Comparison of ENCODE assay signal across 32 mouse cellular contexts in the genomic region with DNA sequence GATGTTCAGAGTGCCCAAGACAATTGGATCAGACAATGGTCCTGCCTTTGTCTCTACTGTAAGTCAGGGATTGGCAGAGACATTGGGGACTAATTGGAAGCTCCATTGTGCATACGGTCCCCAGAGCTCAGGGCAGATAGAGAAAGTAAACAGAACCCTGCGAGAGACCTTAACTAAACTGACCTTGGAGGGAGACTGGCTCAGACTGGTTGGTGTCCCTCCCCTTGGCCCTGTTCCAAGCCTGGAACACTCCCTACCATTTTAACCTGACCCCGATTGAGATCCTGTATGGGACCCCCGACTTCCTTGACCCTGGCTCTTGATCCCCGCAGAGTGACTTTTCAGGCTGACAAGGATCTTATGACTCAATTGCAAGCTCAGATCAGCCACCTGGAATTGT. TPM values are rescaled to one million over a fixed set of nuclear protein-coding genes. Genes with fewer than 3 reads are reported as not detected.
DNase-seq lines count a peak whose midpoint lies in the region; ATAC-seq and TF ChIP-seq lines count a peak whose summit lies in the region.
"Had no signal": no experiment of that assay in that cellular context is flagged by ENCODE, and none has a peak within 500 bp of the region (broad histone marks: within the 10 kb centered on the region; RNA-seq: fewer than 3 reads in every experiment).

No protein-coding gene starts in this region.

- DNase-seq in heart, postnatal 0 days (ENCODE audit: low spot score): no peak
- no peak for DNase-seq in heart, embryonic 10.5 days (ENCODE audit: low spot score)
- peak; percentile 24 for DNase-seq in liver, postnatal 0 days
- no peak for DNase-seq in hindbrain, embryonic 14.5 days (ENCODE audit: low spot score)
- no peak for DNase-seq in adrenal gland, postnatal 14 days
- DNase-seq in layer of hippocampus, adult 18-20 months (ENCODE audit: low spot score in 2 of 2): no peak
- DNase-seq: adrenal gland, postnatal 25 days; cerebellum, adult 11-12 months; cerebellum, adult 9-11 months; heart, adult 2 months; heart, postnatal 14 days; kidney, adult 11 months; kidney, postnatal 36 days; right cerebral cortex, adult 18-20 months; spleen, adult 18-20 months had no signal

- no peak overlapping the region for H3K4me3 ChIP-seq in heart, postnatal 0 days (ENCODE audit: low read depth, low read length)
- H3K4me3 ChIP-seq in heart, embryonic 10.5 days: no peak overlapping the region
- H3K4me3 ChIP-seq in intestine, embryonic 16.5 days (ENCODE audit: low read length): no peak overlapping the region
- no peak overlapping the region for H3K4me3 ChIP-seq in liver, postnatal 0 days (ENCODE audit: low read depth, low read length)
- H3K4me3 ChIP-seq in hindbrain, embryonic 14.5 days (replicated peaks; ENCODE audit: low read length): no peak overlapping the region
- H3K4me3 ChIP-seq: embryonic facial prominence, embryonic 13.5 days; forebrain, embryonic 10.5 days; forebrain, embryonic 15.5 days; heart, adult 2 months; heart, embryonic 13.5 days; hindbrain, embryonic 10.5 days; lung, embryonic 15.5 days; myocyte; neural tube, embryonic 12.5 days had no signal

- H3K9ac ChIP-seq in heart, postnatal 0 days (replicated peaks; ENCODE audit: low read depth, low read length): no peak overlapping the region
- no peak overlapping the region for H3K9ac ChIP-seq in intestine, embryonic 16.5 days (ENCODE audit: low read depth, low read length)
- H3K9ac ChIP-seq in liver, postnatal 0 days (replicated peaks): no peak overlapping the region
- H3K9ac ChIP-seq in hindbrain, embryonic 14.5 days: no peak overlapping the region
- H3K9ac ChIP-seq: embryonic facial prominence, embryonic 13.5 days; forebrain, embryonic 15.5 days; heart, embryonic 13.5 days; lung, embryonic 15.5 days; neural tube, embryonic 12.5 days had no signal

- TF ChIP-seq CTCF in heart, postnatal 0 days (IDR thresholded peaks at IDR 0.05; ENCODE audit: low read depth): no peak
- TF ChIP-seq CTCF in liver, postnatal 0 days (IDR thresholded peaks at IDR 0.05; ENCODE audit: low read depth): no peak

- H3K36me3 ChIP-seq in heart, postnatal 0 days (replicated peaks; ENCODE audit: control insufficient read depth, insufficient read depth, low read length): no peaks in the 10 kb centered on the region
- H3K36me3 ChIP-seq in heart, embryonic 10.5 days: no peaks in the 10 kb centered on the region
- no peaks in the 10 kb centered on the region for H3K36me3 ChIP-seq in intestine, embryonic 16.5 days (ENCODE audit: control insufficient read depth, insufficient read depth, low read length)
- no peaks in the 10 kb centered on the region for H3K36me3 ChIP-seq in liver, postnatal 0 days (replicated peaks; ENCODE audit: insufficient read depth, low read length)
- no peaks in the 10 kb centered on the region for H3K36me3 ChIP-seq in hindbrain, embryonic 14.5 days (replicated peaks; ENCODE audit: control insufficient read depth, insufficient read depth)
- H3K36me3 ChIP-seq: embryonic facial prominence, embryonic 13.5 days; forebrain, embryonic 10.5 days; forebrain, embryonic 15.5 days; G1E; heart, embryonic 13.5 days; hindbrain, embryonic 10.5 days; lung, embryonic 15.5 days; neural tube, embryonic 12.5 days had no signal

- H3K9me3 ChIP-seq in heart, postnatal 0 days (replicated peaks; ENCODE audit: control insufficient read depth, low read length): no peaks in the 10 kb centered on the region
- H3K9me3 ChIP-seq in heart, embryonic 10.5 days: no peaks in the 10 kb centered on the region
- H3K9me3 ChIP-seq in intestine, embryonic 16.5 days (ENCODE audit: control insufficient read depth, low read length): no peaks in the 10 kb centered on the region
- H3K9me3 ChIP-seq in liver, postnatal 0 days (ENCODE audit: low read length): no peaks in the 10 kb centered on the region
- no peaks in the 10 kb centered on the region for H3K9me3 ChIP-seq in hindbrain, embryonic 14.5 days (ENCODE audit: control insufficient read depth, low read length)
- H3K9me3 ChIP-seq: embryonic facial prominence, embryonic 13.5 days; forebrain, embryonic 10.5 days; forebrain, embryonic 15.5 days; G1E; heart, embryonic 13.5 days; hindbrain, embryonic 10.5 days; lung, embryonic 15.5 days; neural tube, embryonic 12.5 days had no signal

- ATAC-seq in heart, postnatal 0 days (ENCODE audit: insufficient read depth, low read depth): peak; percentile 20; the same call in 1 of the 2 replicates
- ATAC-seq in intestine, embryonic 16.5 days: peak; percentile 67
- 0 out of 2 replicates have a peak, but pooled peaks have one; percentile 29 for ATAC-seq in liver, postnatal 0 days
- ATAC-seq in hindbrain, embryonic 14.5 days (ENCODE audit: low FRiP score): no peak
- ATAC-seq: forebrain, embryonic 15.5 days; hindbrain, embryonic 16.5 days; midbrain, embryonic 16.5 days had no signal

- no peaks in the 10 kb centered on the region for H3K4me1 ChIP-seq in heart, postnatal 0 days (ENCODE audit: control insufficient read depth, insufficient read depth)
- H3K4me1 ChIP-seq in heart, embryonic 10.5 days: no peaks in the 10 kb centered on the region
- no peaks in the 10 kb centered on the region for H3K4me1 ChIP-seq in intestine, embryonic 16.5 days (ENCODE audit: control insufficient read depth, insufficient read depth, low read length)
- no peaks in the 10 kb centered on the region for H3K4me1 ChIP-seq in liver, postnatal 0 days (ENCODE audit: insufficient read depth)
- H3K4me1 ChIP-seq in hindbrain, embryonic 14.5 days (replicated peaks; ENCODE audit: control insufficient read depth, insufficient read depth, low read length): no peaks in the 10 kb centered on the region
- H3K4me1 ChIP-seq: embryonic facial prominence, embryonic 13.5 days; forebrain, embryonic 15.5 days; heart, embryonic 13.5 days; lung, embryonic 15.5 days; neural tube, embryonic 12.5 days had no signal

- no peak overlapping the region for H3K4me2 ChIP-seq in heart, postnatal 0 days (ENCODE audit: low read depth, low read length)
- H3K4me2 ChIP-seq in intestine, embryonic 16.5 days (ENCODE audit: low read depth, low read length): no peak overlapping the region
- H3K4me2 ChIP-seq in liver, postnatal 0 days (ENCODE audit: low read depth, low read length): no peak overlapping the region
- no peak overlapping the region for H3K4me2 ChIP-seq in hindbrain, embryonic 14.5 days (replicated peaks)
- H3K4me2 ChIP-seq: embryonic facial prominence, embryonic 13.5 days; forebrain, embryonic 15.5 days; heart, embryonic 13.5 days; lung, embryonic 15.5 days; midbrain, embryonic 11.5 days; neural tube, embryonic 12.5 days had no signal

- no peak for TF ChIP-seq EP300 in heart, postnatal 0 days (IDR thresholded peaks at IDR 0.05; ENCODE audit: low read depth)
- no peak for TF ChIP-seq EP300 in liver, postnatal 0 days (IDR thresholded peaks at IDR 0.05; ENCODE audit: low read depth)

- no peaks in the 10 kb centered on the region for H3K27me3 ChIP-seq in heart, postnatal 0 days (ENCODE audit: control insufficient read depth, insufficient read depth, low read length)
- no peaks in the 10 kb centered on the region for H3K27me3 ChIP-seq in heart, embryonic 10.5 days (ENCODE audit: insufficient read depth, poor library complexity, severe bottlenecking)
- H3K27me3 ChIP-seq in intestine, embryonic 16.5 days (replicated peaks; ENCODE audit: control insufficient read depth, insufficient read depth, low read length): no peaks in the 10 kb centered on the region
- no peaks in the 10 kb centered on the region for H3K27me3 ChIP-seq in liver, postnatal 0 days (ENCODE audit: insufficient read depth, low read length)
- no peaks in the 10 kb centered on the region for H3K27me3 ChIP-seq in hindbrain, embryonic 14.5 days (ENCODE audit: control insufficient read depth, insufficient read depth, low read length)
- H3K27me3 ChIP-seq: CH12.LX; embryonic facial prominence, embryonic 13.5 days; forebrain, embryonic 15.5 days; heart, embryonic 13.5 days; lung, embryonic 15.5 days; neural tube, embryonic 12.5 days had no signal

- no peak overlapping the region for H3K27ac ChIP-seq in heart, postnatal 0 days (ENCODE audit: low read depth)
- H3K27ac ChIP-seq in heart, embryonic 10.5 days: no peak overlapping the region
- no peak overlapping the region for H3K27ac ChIP-seq in intestine, embryonic 16.5 days (ENCODE audit: low read length)
- no peak overlapping the region for H3K27ac ChIP-seq in liver, postnatal 0 days (ENCODE audit: low read depth)
- no peak overlapping the region for H3K27ac ChIP-seq in hindbrain, embryonic 14.5 days
- H3K27ac ChIP-seq: embryonic facial prominence, embryonic 13.5 days; forebrain, embryonic 10.5 days; forebrain, embryonic 15.5 days; heart, adult 2 months; heart, embryonic 13.5 days; hindbrain, embryonic 10.5 days; lung, embryonic 15.5 days; neural tube, embryonic 12.5 days had no signal

- WGBS in heart, postnatal 0 days: 44% methylated on average over 5 of the region's 5 CpGs
- 70% methylated on average over 5 of the region's 5 CpGs for WGBS in heart, embryonic 10.5 days
- 37% methylated on average over 5 of the region's 5 CpGs for WGBS in intestine, embryonic 16.5 days
- 60% methylated on average over 5 of the region's 5 CpGs for WGBS in liver, postnatal 0 days (ENCODE audit: insufficient replicate concordance)
- WGBS in hindbrain, embryonic 14.5 days: 78% methylated on average over 5 of the region's 5 CpGs

RNA-seq across cellular contexts. Expression of gene Cwc15, which starts 29.6 kb away (rescaled TPM):
- 26.3 and 37.9 TPM in 2 replicates for total RNA-seq in heart, postnatal 0 days (2014; rRNA removed; ENCODE audit: low replicate concordance)
- 125 and 127 TPM in 2 replicates for polyA plus RNA-seq in heart, postnatal 0 days (2015; fragmentation: Nextera tagmentation; extraction: Ambion mirVana)
- 134 and 161 TPM in 2 replicates for polyA plus RNA-seq in heart, embryonic 10.5 days (2016; fragmentation: Nextera tagmentation; extraction: Ambion mirVana)
- polyA plus RNA-seq in intestine, embryonic 16.5 days (2015; fragmentation: Nextera tagmentation; extraction: Ambion mirVana): 124 and 133 TPM in 2 replicates
- polyA plus RNA-seq in liver, postnatal 0 days (2015; fragmentation: Nextera tagmentation; extraction: Ambion mirVana): 69.6 and 74.3 TPM in 2 replicates
- 134 and 145 TPM in 2 replicates for polyA plus RNA-seq in hindbrain, embryonic 14.5 days (2014; fragmentation: Nextera tagmentation; extraction: Ambion mirVana)
- 124 TPM in 2 replicates for total RNA-seq in adrenal gland, postnatal 14 days (2021)
- 10 to 100 TPM; 83.6 to 87.8 TPM for total RNA-seq in layer of hippocampus, adult 18-20 months (2021)

RNA-seq across cellular contexts. Expression of gene Kdm4d, which starts 29.7 kb away (rescaled TPM):
- not detected in 2 replicates for total RNA-seq in heart, postnatal 0 days (2014; rRNA removed; ENCODE audit: low replicate concordance)
- polyA plus RNA-seq in heart, postnatal 0 days (2015; fragmentation: Nextera tagmentation; extraction: Ambion mirVana): 0.05 and 0.12 TPM in 2 replicates
- 0.06 TPM in 1 of 2 replicates, not detected in the other for polyA plus RNA-seq in heart, embryonic 10.5 days (2016; fragmentation: Nextera tagmentation; extraction: Ambion mirVana)
- polyA plus RNA-seq in intestine, embryonic 16.5 days (2015; fragmentation: Nextera tagmentation; extraction: Ambion mirVana): 0.22 and 0.28 TPM in 2 replicates
- polyA plus RNA-seq in liver, postnatal 0 days (2015; fragmentation: Nextera tagmentation; extraction: Ambion mirVana): 0.05 and 0.06 TPM in 2 replicates
- 0.73 and 0.74 TPM in 2 replicates for polyA plus RNA-seq in hindbrain, embryonic 14.5 days (2014; fragmentation: Nextera tagmentation; extraction: Ambion mirVana)
- 0.30 and 0.34 TPM in 2 replicates for total RNA-seq in adrenal gland, postnatal 14 days (2021)
- 1 to 10 TPM; 1.3 to 1.5 TPM for total RNA-seq in layer of hippocampus, adult 18-20 months (2021)
- total RNA-seq: gastrocnemius, adult 18-20 months; heart, adult 2 months; heart, postnatal 14 days; liver, adult 2 months had no signal
- polyA plus RNA-seq: heart, adult 2 months; heart, embryonic 13.5 days; limb, embryonic 11.5 days; liver, adult 2 months; myocyte had no signal
